15 mouse cellular contexts compared by ENCODE assay signal in the genomic region with DNA sequence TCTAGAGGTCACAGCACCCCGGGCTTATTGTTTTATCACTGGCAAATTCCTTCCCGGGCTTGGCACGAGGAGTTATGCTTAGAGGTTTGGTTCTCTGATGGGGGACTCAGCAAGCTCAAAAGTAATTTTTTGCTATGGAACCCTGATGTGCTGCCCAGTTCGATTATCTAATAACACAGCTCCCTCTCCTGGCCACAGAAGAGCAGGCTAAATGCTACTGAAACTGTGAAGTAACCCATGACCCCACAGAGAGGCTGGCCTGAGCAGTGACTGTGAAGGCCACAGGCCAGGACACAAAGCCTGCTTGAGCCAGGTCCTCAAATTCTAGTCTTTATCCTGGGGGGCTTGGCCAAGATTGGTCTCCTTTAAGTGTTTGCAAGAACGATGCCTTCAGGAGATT. TPM values are rescaled to one million over a fixed set of nuclear protein-coding genes. Genes with fewer than 3 reads are reported as not detected.
DNase-seq lines count a peak whose midpoint lies in the region; ATAC-seq and TF ChIP-seq lines count a peak whose summit lies in the region.
"Had no signal": no experiment of that assay in that cellular context is flagged by ENCODE, and none has a peak within 500 bp of the region (broad histone marks: within the 10 kb centered on the region; RNA-seq: fewer than 3 reads in every experiment).

No protein-coding gene starts in this region.

- no peaks in the 10 kb centered on the region for H3K36me3 ChIP-seq in heart, postnatal 0 days (replicated peaks; ENCODE audit: control insufficient read depth, insufficient read depth, low read length)
- no peaks in the 10 kb centered on the region for H3K36me3 ChIP-seq in liver, postnatal 0 days (replicated peaks; ENCODE audit: insufficient read depth, low read length)
- H3K36me3 ChIP-seq: hindbrain, embryonic 13.5 days had no signal

- DNase-seq in heart, postnatal 0 days (ENCODE audit: low spot score), result peak; percentile 8
- no peak for DNase-seq in heart, adult 11 months
- DNase-seq in liver, postnatal 0 days, result no peak
- no peak for DNase-seq in liver
- peak; percentile 44 for DNase-seq in adrenal gland, postnatal 14 days
- DNase-seq in retina, postnatal 1 day, result peak; percentile 3
- no peak for DNase-seq in right cerebral cortex, postnatal 36 days (ENCODE audit: low spot score in 2 of 2)
- DNase-seq: cerebellum, adult 11-12 months; heart, adult 18-20 months; left cerebral cortex, postnatal 4 days had no signal

- TF ChIP-seq CTCF in heart, postnatal 0 days (IDR thresholded peaks at IDR 0.05; ENCODE audit: low read depth), result peak; percentile 33
- peak; percentile 18; the same call in 1 of the 2 replicates for TF ChIP-seq CTCF in liver, postnatal 0 days (IDR thresholded peaks at IDR 0.05; ENCODE audit: low read depth)

- H3K4me2 ChIP-seq in heart, postnatal 0 days (ENCODE audit: low read depth, low read length), result no peak overlapping the region
- no peak overlapping the region for H3K4me2 ChIP-seq in liver, postnatal 0 days (ENCODE audit: low read depth, low read length)
- H3K4me2 ChIP-seq: hindbrain, embryonic 13.5 days had no signal

- H3K9me3 ChIP-seq in heart, postnatal 0 days (replicated peaks; ENCODE audit: control insufficient read depth, low read length), result no peaks in the 10 kb centered on the region
- H3K9me3 ChIP-seq in liver, postnatal 0 days (ENCODE audit: low read length), result no peaks in the 10 kb centered on the region
- H3K9me3 ChIP-seq: hindbrain, embryonic 13.5 days had no signal

- no peak for ATAC-seq in heart, postnatal 0 days (ENCODE audit: insufficient read depth, low read depth)
- no peak for ATAC-seq in liver, postnatal 0 days
- ATAC-seq: activated CD4-positive, CD25-positive, alpha-beta regulatory T cell, adult 4 months had no signal

- H3K4me3 ChIP-seq in heart, postnatal 0 days (ENCODE audit: low read depth, low read length), result no peak overlapping the region
- H3K4me3 ChIP-seq in liver, postnatal 0 days (ENCODE audit: low read depth, low read length), result no peak overlapping the region
- H3K4me3 ChIP-seq: hindbrain, embryonic 13.5 days had no signal

- no peak for TF ChIP-seq EP300 in heart, postnatal 0 days (IDR thresholded peaks at IDR 0.05; ENCODE audit: low read depth)
- no peak for TF ChIP-seq EP300 in liver, postnatal 0 days (IDR thresholded peaks at IDR 0.05; ENCODE audit: low read depth)

- no peaks in the 10 kb centered on the region for H3K27me3 ChIP-seq in heart, postnatal 0 days (ENCODE audit: control insufficient read depth, insufficient read depth, low read length)
- H3K27me3 ChIP-seq in liver, postnatal 0 days (ENCODE audit: insufficient read depth, low read length), result no peaks in the 10 kb centered on the region
- H3K27me3 ChIP-seq: hindbrain, embryonic 13.5 days had no signal

- no peak overlapping the region for H3K9ac ChIP-seq in heart, postnatal 0 days (replicated peaks; ENCODE audit: low read depth, low read length)
- no peak overlapping the region for H3K9ac ChIP-seq in liver, postnatal 0 days (replicated peaks)
- H3K9ac ChIP-seq: hindbrain, embryonic 13.5 days had no signal

- 50% methylated on average over 5 of the region's 5 CpGs for WGBS in heart, postnatal 0 days
- 65% methylated on average over 5 of the region's 5 CpGs for WGBS in liver, postnatal 0 days (ENCODE audit: insufficient replicate concordance)

- H3K4me1 ChIP-seq in heart, postnatal 0 days (ENCODE audit: control insufficient read depth, insufficient read depth), result no peaks in the 10 kb centered on the region
- no peaks in the 10 kb centered on the region for H3K4me1 ChIP-seq in liver, postnatal 0 days (ENCODE audit: insufficient read depth)
- H3K4me1 ChIP-seq: hindbrain, embryonic 13.5 days had no signal

- no peak overlapping the region for H3K27ac ChIP-seq in heart, postnatal 0 days (ENCODE audit: low read depth)
- no peak overlapping the region for H3K27ac ChIP-seq in liver, postnatal 0 days (ENCODE audit: low read depth)
- H3K27ac ChIP-seq: hindbrain, embryonic 13.5 days had no signal

RNA-seq across cellular contexts. Expression of a gene that starts 2.2 kb away (rescaled TPM):
- total RNA-seq in heart, postnatal 0 days (2014; rRNA removed; ENCODE audit: low replicate concordance), result not detected in 2 replicates
- not detected in 2 replicates for polyA plus RNA-seq in heart, postnatal 0 days (2015; fragmentation: Nextera tagmentation; extraction: Ambion mirVana)
- not detected in 2 replicates for polyA plus RNA-seq in liver, postnatal 0 days (2015; fragmentation: Nextera tagmentation; extraction: Ambion mirVana)
- not detected in 2 replicates for total RNA-seq in adrenal gland, postnatal 14 days (2021)
- total RNA-seq: heart, adult 18-20 months; layer of hippocampus, adult 18-20 months; left cerebral cortex, postnatal 4 days had no signal
- polyA plus RNA-seq: activated CD4-positive, CD25-positive, alpha-beta regulatory T cell, adult 4 months; hindbrain, embryonic 13.5 days; liver, embryonic 16.5 days; testis, adult 2 months had no signal

RNA-seq across cellular contexts. Expression of a gene that starts 6.7 kb away (rescaled TPM):
- not detected in 2 replicates for total RNA-seq in heart, postnatal 0 days (2014; rRNA removed; ENCODE audit: low replicate concordance)
- not detected in 2 replicates for polyA plus RNA-seq in heart, postnatal 0 days (2015; fragmentation: Nextera tagmentation; extraction: Ambion mirVana)
- polyA plus RNA-seq in liver, postnatal 0 days (2015; fragmentation: Nextera tagmentation; extraction: Ambion mirVana), result not detected in 2 replicates
- total RNA-seq in adrenal gland, postnatal 14 days (2021), result not detected in 2 replicates
- total RNA-seq: heart, adult 18-20 months; layer of hippocampus, adult 18-20 months; left cerebral cortex, postnatal 4 days had no signal
- polyA plus RNA-seq: activated CD4-positive, CD25-positive, alpha-beta regulatory T cell, adult 4 months; hindbrain, embryonic 13.5 days; liver, embryonic 16.5 days had no signal

RNA-seq across cellular contexts. Expression of a gene that starts 25.0 kb away (rescaled TPM):
- not detected in 2 replicates for total RNA-seq in heart, postnatal 0 days (2014; rRNA removed; ENCODE audit: low replicate concordance)
- 0.12 TPM in 1 of 2 replicates, not detected in the other for polyA plus RNA-seq in heart, postnatal 0 days (2015; fragmentation: Nextera tagmentation; extraction: Ambion mirVana)
- not detected in 2 replicates for polyA plus RNA-seq in liver, postnatal 0 days (2015; fragmentation: Nextera tagmentation; extraction: Ambion mirVana)
- total RNA-seq in adrenal gland, postnatal 14 days (2021), result not detected in 2 replicates
- total RNA-seq: heart, adult 18-20 months; layer of hippocampus, adult 18-20 months; left cerebral cortex, postnatal 4 days had no signal
- polyA plus RNA-seq: hindbrain, embryonic 13.5 days; liver, embryonic 16.5 days had no signal

Comparison
In these comparisons a context has a peak if more than half of its experiments do, and no peak if none do; other contexts are left out.
1. DNase-seq: peak in heart, postnatal 0 days (single experiment), adrenal gland, postnatal 14 days (single experiment) and retina, postnatal 1 day (single experiment); none in heart, adult 11 months (single experiment), liver, postnatal 0 days (single experiment), liver (single experiment) and right cerebral cortex, postnatal 36 days (0 of 2).